Mouse (Mus musculus) stomach, postnatal 0 days (tissue): ENCODE data around the gene Psmb6. TPM values are rescaled to one million over a fixed set of nuclear protein-coding genes. Genes with fewer than 3 reads are reported as not detected.
A peak's percentile ranks its signal among the peaks of the same experiment; 100 is the strongest.

Experiments
- ATAC-seq: fragments of 200-750 bp; cut with Nextera tagmentation; 2 replicates; pipeline ENCODE4 v1.8.0; 2017; ENCODE audit not compliant: low FRiP score, low TSS enrichment
- DNase-seq: peaks from one replicate; pipeline ENCODE4 v3.0.0-alpha.2; 2016; ENCODE audit warnings: low spot score
- H3K27ac ChIP-seq: fragments of 300-500 bp; sonication (generic); replicated peaks from 2 replicates; pipeline ENCODE4 v1.5.1; 2014; ENCODE audit warnings: mild to moderate bottlenecking, control low read depth
- H3K27me3 ChIP-seq: fragments of 300-500 bp; sonication (generic); 2 replicates; pipeline ENCODE4 v1.6.1; 2014; ENCODE audit warnings: low read length; ENCODE audit not compliant: control insufficient read depth, insufficient read depth
- H3K36me3 ChIP-seq: fragments of 300-500 bp; sonication (generic); 2 replicates; pipeline ENCODE4 v1.6.1; 2014; ENCODE audit warnings: low read length, mixed read lengths; ENCODE audit not compliant: control insufficient read depth, insufficient read depth
- H3K4me1 ChIP-seq: fragments of 300-500 bp; sonication (generic); replicated peaks from 2 replicates; pipeline ENCODE4 v1.6.1; 2014; ENCODE audit warnings: antibody characterized with exemption; ENCODE audit not compliant: control insufficient read depth, insufficient read depth
- H3K4me2 ChIP-seq: fragments of 300-500 bp; sonication (generic); replicated peaks from 2 replicates; pipeline ENCODE4 v1.6.1; 2014; ENCODE audit warnings: low read depth, mild to moderate bottlenecking, control low read depth, moderate library complexity
- H3K4me3 ChIP-seq: fragments of 300-500 bp; sonication (generic); 2 replicates; pipeline ENCODE4 v1.5.1; 2014; ENCODE audit warnings: low read depth, low read length, control low read depth
- H3K9ac ChIP-seq: fragments of 300-500 bp; sonication (generic); 2 replicates; pipeline ENCODE4 v1.6.1; 2014; ENCODE audit warnings: mild to moderate bottlenecking, low read length, control low read depth, mixed read lengths
- H3K9me3 ChIP-seq: fragments of 300-500 bp; sonication (generic); 2 replicates; pipeline ENCODE4 v1.6.1; 2016; ENCODE audit warnings: low read length; ENCODE audit not compliant: control insufficient read depth
- CTCF ChIP-seq: IDR thresholded peaks from 2 replicates; pipeline ENCODE4 v1.5.1; 2016; ENCODE audit warnings: antibody characterized with exemption, low read depth, mild to moderate bottlenecking, moderate library complexity
- EP300 ChIP-seq: optimal IDR thresholded peaks from 2 replicates; pipeline ENCODE3; 2016; ENCODE audit warnings: antibody characterized with exemption
- WGBS: fragments of 180-500 bp; shearing (Covaris S2); extraction: QIAGEN DNeasy Blood & Tissue Kit; methylation state at CpG from one replicate; pipeline ENCODE4 v1.1.7; 2014; 5-methylcytosine and 5-hydroxymethylcytosine counted together
- polyA plus RNA-seq: library from polyadenylated mRNA; unstranded; fragments of >200 nt; fragmentation: Nextera tagmentation; extraction: Ambion mirVana; gene quantifications from 2 replicates; pipeline ENCODE4 v1.2.1, GENCODE M21; 2015

The Psmb6 gene
- polyA plus RNA-seq = 516 and 537 TPM in 2 replicates

- under 1% methylated on average over 25 of the region's 26 CpGs for WGBS
- TF ChIP-seq CTCF = no peak
- TF ChIP-seq EP300 = no peak
- H3K4me2 ChIP-seq = peak within 1 kb of the TSS; percentile 64
- H3K27me3 ChIP-seq = no peaks in the 10 kb centered on the region
- H3K9me3 ChIP-seq = no peaks in the 10 kb centered on the region
- H3K36me3 ChIP-seq = peaks cover 9% of the 10 kb centered on the region; the same call in 1 of the 2 replicates
- DNase-seq = peak; percentile 91
- H3K4me3 ChIP-seq = peak within 1 kb of the TSS; percentile 68
- peak; percentile 93 for ATAC-seq
- no peak within 1 kb of the TSS for H3K27ac ChIP-seq
- peak within 1 kb of the TSS; percentile 73 for H3K9ac ChIP-seq
- H3K4me1 ChIP-seq = no peaks in the 10 kb centered on the region
Observed at GRCm38 (mm10) chr11:70525184-70525678, at the start of gene Psmb6. Gene Psmb6, plus strand, starts transcription at chr11:70525367.

- Histone ChIP-seq H3K9me3 (no peaks in the 10 kb centered on the region), H3K27ac (no peak overlapping the region), H3K9ac (no peak overlapping the region), H3K4me3 (no peak overlapping the region), H3K27me3 (no peaks in the 10 kb centered on the region), H3K4me1 (no peaks in the 10 kb centered on the region), H3K4me2 (no peak overlapping the region), H3K36me3 (no peaks in the 10 kb centered on the region)
- no peak for ATAC-seq
- TF ChIP-seq CTCF (no peak), EP300 (no peak)
- 31% methylated on average over 2 of the region's 2 CpGs for WGBS
- DNase-seq = no peak
Observed at GRCm38 (mm10) chr11:70485498-70485897, 39.7 kb upstream of the Psmb6 start.

- ATAC-seq (no peak), DNase-seq (no peak)
- Histone ChIP-seq H3K27ac (no peak overlapping the region), H3K9me3 (no peaks in the 10 kb centered on the region), H3K4me2 (no peak overlapping the region), H3K9ac (no peak overlapping the region), H3K36me3 (no peaks in the 10 kb centered on the region), H3K4me1 (no peaks in the 10 kb centered on the region), H3K4me3 (no peak overlapping the region), H3K27me3 (no peaks in the 10 kb centered on the region)
- no peak for TF ChIP-seq CTCF
- no peak for TF ChIP-seq EP300
- 43% methylated on average over 4 of the region's 4 CpGs for WGBS
Observed at GRCm38 (mm10) chr11:70487816-70488215, 37.4 kb upstream of the Psmb6 start.

DNA sequence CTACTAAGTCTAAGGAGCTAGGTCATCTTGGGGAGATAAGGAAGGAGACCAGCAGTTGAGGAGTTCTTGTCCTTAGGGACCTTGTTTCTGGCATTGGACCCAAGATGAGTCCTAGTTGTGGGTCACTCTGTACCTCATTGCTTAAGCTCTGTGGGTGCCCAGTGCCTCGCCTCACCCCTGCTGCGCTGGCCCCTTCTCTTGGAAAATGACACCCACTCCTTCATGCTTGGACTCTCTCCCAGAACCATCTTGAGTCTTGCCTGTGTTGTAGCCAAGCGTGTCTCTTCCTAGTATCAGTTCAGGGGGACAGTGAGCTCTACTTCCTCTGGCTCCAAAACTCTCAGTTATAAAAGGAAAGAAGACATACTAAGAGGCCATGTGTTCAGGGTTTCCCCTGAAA is 36.0 kb upstream of the Psmb6 start:
- no peaks in the 10 kb centered on the region for H3K27me3 ChIP-seq
- no peak overlapping the region for H3K4me2 ChIP-seq
- DNase-seq = no peak
- ATAC-seq = no peak
- H3K9ac ChIP-seq = no peak overlapping the region
- TF ChIP-seq EP300 (no peak), CTCF (no peak)
- H3K4me3 ChIP-seq = no peak overlapping the region
- H3K27ac ChIP-seq = no peak overlapping the region
- no peaks in the 10 kb centered on the region for H3K4me1 ChIP-seq
- WGBS = 86% methylated on average over 3 of the region's 3 CpGs
- H3K9me3 ChIP-seq = no peaks in the 10 kb centered on the region
- no peaks in the 10 kb centered on the region for H3K36me3 ChIP-seq

DNA sequence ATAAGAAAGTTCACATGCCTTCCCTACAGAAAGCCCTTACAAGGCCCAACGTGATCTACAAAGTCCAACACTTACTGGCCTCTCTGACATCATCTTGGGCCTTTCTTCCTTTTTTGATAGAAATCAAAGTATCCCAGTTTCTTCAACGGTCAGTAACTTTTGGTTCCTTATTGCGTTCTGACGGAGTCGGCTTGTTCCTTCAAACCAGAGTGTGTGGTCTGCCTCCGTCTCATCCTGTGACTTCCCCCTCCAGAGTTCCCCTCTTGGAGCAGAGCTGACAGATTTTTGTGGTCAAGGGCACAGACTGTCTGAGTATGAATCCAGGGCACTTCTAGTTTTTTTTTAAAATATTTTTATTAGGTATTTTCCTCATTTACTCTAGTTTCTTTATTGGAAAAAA is 35.5 kb upstream of the Psmb6 start:
- H3K4me3 ChIP-seq = no peak overlapping the region
- H3K27ac ChIP-seq = no peak overlapping the region
- no peaks in the 10 kb centered on the region for H3K27me3 ChIP-seq
- 86% methylated on average over 6 of the region's 6 CpGs for WGBS
- H3K36me3 ChIP-seq = no peaks in the 10 kb centered on the region
- H3K4me1 ChIP-seq = no peaks in the 10 kb centered on the region
- H3K9me3 ChIP-seq = no peaks in the 10 kb centered on the region
- no peak overlapping the region for H3K9ac ChIP-seq
- no peak for TF ChIP-seq CTCF
- TF ChIP-seq EP300 = no peak
- DNase-seq = no peak
- H3K4me2 ChIP-seq = no peak overlapping the region
- ATAC-seq = no peak

GRCm38 (mm10) chr11:70499566-70500475 is 25.3 kb upstream of the Psmb6 start:
- ATAC-seq = peak; percentile 19
- Histone ChIP-seq H3K9ac (no peak overlapping the region), H3K36me3 (no peaks in the 10 kb centered on the region), H3K4me2 (no peak overlapping the region), H3K27me3 (no peaks in the 10 kb centered on the region), H3K4me3 (no peak overlapping the region), H3K9me3 (no peaks in the 10 kb centered on the region), H3K4me1 (no peaks in the 10 kb centered on the region), H3K27ac (no peak overlapping the region)
- no peak for DNase-seq
- TF ChIP-seq EP300 (no peak), CTCF (peak; percentile 66)
- WGBS = 55% methylated on average over 14 of the region's 14 CpGs
